Mouse (Mus musculus) layer of hippocampus, adult 18-20 months (tissue): ENCODE data around the gene Spata31d1b. TPM values are rescaled to one million over a fixed set of nuclear protein-coding genes. Genes with fewer than 3 reads are reported as not detected.
"Not testable (repeated sequence)": the region's sequence is repeated elsewhere in the genome, so short reads cannot be mapped to it uniquely, and the experiment has no call there.

Experiments used
- DNase-seq, 2 experiments: peaks; one replicate each; pipeline ENCODE4 v3.0.0; 2022; ENCODE audit warnings: low spot score in 2 of 2
- long read RNA-seq: library from polyadenylated mRNA; stranded (forward); transcript quantifications from one replicate; pipeline ENCODE4 v2.0.0, GENCODE M21; 2021
- total RNA-seq, 2 experiments: library from RNA; stranded (reverse); gene quantifications; 2 replicates each; pipeline ENCODE4 v1.2.3; 2021

Gene Spata31d1b
- not detected for total RNA-seq
- long read RNA-seq, partial matches to known transcripts = 0 of 1 reads
- long read RNA-seq, other reads (novel, unspliced or antisense) = 1 of 1 reads

DNA sequence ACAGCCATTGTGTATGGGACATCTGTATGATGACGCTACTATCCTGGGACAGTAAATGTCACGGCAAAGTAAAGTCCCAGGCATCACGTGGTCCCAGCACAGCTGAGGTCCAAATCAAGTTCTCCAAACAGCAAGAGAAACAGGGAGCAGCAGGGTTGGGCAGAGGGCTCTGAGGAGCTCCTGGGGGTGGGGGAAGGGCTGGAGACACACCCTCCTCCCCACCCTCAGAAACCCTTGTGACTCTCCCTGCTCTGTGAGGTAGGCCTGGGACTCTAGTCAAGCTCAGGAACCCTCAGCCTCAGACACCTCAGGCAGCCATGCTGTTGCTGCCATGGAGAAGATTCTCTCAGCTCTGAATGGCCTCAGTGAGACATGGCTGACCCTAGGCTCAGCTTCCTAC, at the start of gene Spata31d1b:
Gene Spata31d1b, plus strand, starts transcription at position 301 of the 400 bp plus-strand sequence.
- DNase-seq = not testable (repeated sequence)

DNA sequence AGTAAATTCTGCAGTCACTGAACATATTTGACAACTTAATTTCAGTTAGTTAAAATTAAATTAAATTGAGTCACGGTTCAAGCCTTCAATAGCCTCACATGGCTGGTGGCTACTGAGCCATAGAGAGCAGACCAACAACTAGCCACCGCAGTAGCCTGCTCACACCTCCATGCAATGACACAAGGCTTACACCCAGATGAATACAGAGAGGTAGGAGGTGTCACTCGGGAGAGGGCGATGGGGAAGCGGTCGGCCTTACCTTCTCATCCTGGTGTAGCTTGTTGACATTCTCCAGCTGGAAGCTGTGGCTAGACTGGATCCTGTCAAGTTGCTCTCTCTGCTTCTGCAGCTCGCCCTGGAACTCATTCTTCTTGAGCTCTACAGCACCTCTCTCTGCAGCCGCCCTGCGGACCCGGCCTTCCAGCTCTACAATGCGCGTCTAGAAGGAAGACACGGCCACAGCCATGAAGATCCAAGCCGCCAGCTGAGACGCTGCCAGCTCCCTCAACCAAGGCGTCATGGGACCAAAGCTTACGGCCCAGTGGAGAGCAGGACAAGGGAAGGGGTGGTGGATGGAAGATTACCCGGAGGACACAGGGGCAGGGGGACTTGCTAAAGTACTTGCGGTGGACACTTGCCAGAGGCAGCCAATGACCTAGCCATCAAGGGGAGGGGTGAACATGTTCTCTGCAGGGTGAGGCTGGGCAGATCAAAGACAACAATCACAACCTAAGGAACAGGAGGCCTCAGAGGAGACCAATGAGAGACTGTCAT, 48.0 kb upstream of the Spata31d1b start:
- no peak for DNase-seq

DNA sequence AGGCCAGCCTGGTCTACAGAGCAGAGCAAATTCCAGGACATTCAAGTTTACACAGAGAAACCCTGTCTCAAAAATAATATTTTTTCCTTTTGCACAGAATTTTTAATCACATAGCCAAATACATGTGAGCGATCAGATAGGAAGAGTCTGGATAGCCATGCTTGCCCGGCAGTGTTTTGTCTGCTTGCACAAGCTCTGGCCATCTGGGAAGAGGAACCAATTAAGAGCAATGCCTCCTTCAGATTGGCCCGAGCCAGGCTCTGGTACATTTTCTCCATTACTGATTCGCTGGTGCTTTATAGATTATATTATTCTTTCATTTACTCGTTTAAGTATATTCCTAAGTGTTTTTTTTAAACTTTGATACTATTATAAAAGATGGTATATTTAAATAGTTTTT, 44.3 kb upstream of the Spata31d1b start:
- DNase-seq = peak in 1 of 2 experiments; percentile 59

DNA sequence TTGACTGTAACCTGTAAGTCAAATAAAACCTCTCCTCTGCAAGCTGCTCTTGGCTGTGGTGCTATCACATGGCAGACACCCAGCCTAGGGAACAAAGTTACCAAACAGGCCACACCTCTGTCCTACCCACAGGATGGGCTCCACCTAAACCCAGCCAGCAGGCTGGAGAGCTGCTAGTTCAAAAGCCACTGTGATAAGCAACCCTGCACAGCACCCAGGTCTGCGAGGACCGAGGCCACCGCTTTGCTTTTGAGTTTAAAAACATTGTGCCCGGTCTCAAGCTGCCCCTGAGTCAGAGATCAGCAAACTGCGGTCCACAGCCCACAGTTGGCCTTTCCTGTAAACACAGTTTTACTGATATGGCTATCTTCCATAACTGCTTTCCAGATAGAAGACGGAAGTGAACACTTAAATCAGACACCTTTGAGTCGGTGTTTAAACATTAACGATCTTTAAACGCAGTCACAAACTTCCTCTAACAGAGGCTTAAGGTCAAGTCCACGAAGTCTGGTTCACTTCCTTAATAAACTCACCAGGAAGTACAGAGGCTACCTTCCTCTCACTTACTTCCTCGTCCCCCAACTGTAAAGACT, 43.5 kb upstream of the Spata31d1b start:
- DNase-seq = no peak

DNA sequence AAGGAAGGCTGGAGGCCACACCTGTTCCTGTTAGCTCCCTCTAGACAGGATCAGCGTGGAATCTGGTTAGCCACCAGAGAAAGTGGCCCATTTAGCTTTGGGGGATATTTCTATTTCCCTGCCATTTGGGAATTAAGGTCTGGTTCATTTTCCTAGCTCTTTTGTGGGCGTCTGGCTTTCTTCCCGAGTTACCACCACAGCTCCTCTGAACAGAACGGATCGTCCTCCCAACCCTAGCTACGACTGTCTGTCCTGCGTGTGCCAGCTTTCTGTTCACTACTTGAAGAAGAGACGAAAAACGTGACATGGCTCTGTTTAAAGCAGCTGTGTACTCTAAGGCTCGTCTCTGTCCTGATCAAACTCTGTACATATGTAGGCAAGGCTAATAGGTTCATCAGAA, 42.1 kb upstream of the Spata31d1b start:
- DNase-seq = peak; percentile 57 to 85

DNA sequence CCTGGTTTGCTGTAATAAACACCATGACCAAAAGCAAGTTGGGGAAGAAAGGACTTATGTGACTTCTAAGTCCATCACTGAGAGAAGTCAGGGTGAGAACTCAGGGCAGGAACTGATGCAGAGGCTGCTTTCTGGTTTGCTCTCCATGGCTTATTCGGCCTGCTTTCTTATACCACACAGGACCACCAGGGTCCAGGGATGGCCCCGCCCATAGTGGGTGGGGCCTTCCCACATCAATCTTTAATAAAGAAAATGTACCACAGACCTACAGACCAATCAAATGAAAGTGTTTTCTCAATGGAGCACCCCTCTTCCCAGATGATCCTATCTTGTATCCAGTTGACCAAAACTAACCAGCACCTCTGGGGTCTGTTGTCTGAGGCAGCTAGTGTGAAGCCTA, 40.6 kb upstream of the Spata31d1b start:
- DNase-seq = no peak

DNA sequence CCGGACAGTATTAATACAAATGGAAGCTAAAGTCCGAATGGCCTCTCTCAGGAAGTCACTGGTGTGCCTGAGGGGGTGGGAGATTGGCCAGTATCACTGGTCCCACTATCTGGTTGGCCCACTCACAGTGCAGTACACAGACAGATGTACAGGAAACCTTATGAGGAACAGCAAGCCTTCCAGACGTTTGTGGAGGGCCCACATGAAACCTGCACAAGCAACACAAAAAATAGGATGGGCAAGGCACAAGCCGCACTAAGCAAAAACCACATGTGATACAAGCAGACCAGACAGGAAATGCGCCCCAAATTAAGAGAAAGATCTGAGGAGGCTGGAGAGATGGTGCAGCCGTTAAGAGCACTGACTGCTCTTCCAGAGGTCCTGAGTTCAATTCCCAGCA, 39.8 kb upstream of the Spata31d1b start:
- no peak for DNase-seq

DNA sequence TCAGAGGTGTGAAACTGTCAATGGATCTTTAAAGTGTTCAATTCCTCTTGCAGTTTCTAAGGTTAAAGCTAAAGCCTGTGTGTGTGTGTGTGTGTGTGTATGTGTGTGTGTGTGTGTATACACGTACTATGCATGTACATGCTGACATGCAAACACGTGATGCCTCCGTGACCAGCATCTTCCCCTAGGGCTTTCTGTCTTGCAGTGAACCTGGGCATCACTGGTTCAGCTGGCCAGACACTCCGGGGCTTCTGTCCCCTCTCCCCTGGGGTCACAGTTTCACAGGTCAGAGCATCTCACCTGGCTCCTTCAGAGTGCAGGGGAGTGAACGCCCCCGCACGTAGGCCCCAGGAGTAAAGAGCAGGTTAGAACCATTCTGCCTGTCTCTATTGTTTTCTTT, 38.5 kb upstream of the Spata31d1b start:
- no peak for DNase-seq

DNA sequence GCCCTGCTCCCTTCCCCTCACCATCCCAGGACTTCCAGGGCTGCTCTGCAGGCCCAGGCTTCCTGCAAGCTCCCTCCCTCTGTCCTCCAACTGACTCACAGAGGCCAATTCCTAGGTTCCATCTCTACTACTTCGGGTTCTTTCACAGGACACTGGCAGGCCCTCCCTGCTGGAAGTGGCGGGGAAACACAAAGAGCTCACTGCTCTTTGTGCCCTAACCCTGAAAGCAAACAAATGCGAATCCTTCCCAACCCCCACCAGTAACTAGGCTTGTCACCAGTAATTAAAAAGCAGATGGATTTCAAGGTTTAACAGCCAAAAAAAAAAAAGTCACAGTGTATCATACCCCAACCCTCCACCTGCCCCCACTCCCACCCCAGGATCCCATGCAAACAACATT, 37.9 kb upstream of the Spata31d1b start:
- DNase-seq = no peak

DNA sequence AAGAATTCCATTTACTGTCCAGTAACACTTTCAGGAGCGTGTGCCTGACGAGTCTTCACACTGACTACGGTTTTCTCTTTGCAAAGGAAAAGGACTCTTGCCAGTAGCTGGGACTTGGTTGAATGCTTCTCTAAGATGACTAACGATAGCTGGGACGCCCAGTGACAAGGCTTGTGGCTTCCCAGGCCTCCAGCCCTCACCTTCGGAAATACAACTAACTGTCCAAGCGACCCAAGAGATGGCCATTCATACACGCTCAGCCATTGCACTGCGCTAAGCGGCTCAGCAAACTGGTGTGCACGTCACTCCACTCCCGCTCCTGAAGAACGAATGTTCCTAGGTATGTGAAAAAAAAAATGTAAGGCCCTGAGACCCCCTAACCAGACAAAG, 37.3 kb upstream of the Spata31d1b start:
- peak in 1 of 2 experiments; percentile 34 for DNase-seq

DNA sequence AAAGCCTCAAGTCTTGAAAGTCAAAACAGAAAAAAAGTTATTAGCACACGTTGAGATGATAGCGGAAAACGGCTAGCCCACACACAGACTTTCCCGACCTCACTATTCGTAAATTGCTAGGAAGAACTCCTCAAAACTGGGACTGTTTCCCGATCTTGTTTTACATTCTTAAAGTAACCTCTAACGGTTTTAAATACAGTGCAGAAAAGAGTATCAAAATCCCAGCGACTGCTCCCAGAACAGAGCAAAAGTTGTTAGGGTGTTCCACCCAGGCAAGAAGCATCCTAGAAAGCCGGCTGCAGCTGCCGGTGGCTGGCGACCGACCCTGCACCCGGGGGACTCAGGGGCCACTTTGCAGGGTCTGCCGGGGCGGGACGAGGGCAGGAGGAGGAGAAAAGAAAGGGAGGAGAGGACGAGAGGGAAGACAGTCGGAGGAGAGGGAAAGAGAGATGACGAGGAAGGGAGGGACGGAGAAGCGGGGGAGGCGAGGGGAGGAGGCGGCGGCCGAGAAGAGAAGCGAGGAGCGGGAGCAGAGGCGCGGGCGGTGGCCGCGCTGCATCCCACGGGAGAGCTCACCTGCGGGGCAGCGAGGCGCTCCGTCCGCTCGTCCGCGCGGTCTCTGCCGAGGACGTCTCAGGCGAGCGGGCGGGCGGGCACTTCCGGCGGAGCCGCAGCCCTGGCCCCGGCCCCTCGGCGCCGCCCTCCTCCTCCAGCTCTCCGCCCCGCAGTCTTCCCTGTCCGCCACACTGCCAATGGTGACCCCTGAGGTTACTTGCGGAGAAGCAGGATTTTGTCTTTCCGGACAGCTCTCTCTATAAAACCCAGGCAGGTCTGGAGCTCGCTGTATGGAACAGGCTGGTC, 36.7 kb upstream of the Spata31d1b start, which contains the start of gene Golm1:
Gene Golm1, minus strand, starts transcription at position 661 of the 861 bp plus-strand sequence.
- DNase-seq = peak in 1 of 2 experiments; percentile 53

DNA sequence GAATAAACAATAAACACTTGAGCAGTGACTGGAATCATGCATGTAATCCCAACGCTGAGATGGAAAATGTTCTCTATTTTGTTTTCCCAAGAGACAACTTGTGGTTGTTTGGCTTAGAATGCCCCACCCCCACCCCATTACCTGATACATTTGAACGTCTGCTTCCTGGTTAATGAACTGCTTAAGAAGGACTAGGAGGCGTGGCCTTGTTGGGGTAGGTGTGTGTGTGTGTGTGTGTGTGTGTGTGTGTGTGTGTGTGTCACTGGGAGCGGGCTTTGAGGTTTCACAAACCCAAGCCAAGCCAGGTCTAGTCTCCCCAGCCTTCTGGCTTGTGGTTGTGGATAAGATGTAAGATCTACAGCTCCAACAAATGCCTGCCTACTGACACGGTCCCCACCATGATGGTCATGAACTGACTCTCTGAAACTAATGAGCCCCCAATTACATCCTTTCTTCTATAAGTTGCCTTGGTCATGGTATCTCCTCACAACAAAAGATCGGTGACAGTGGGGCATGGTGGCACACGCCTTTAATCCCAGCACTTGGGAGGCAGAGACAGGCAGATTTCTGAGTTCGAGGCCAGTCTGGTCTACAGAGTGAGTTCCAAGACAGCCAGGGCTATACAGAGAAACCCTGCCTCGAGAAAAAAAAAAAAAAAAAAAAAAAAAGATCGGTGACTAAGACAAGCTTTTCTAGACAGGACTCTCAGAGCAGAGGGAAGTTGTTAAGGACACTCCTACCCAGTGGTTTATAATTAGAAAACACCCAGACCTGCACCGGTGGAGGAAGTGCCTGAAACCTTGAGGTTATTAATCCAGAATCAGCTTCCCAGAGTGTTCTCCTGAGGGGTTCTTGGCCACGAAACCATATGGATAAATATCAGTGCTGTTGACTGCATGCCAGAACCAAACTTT, 35.5 kb upstream of the Spata31d1b start:
- no peak for DNase-seq

DNA sequence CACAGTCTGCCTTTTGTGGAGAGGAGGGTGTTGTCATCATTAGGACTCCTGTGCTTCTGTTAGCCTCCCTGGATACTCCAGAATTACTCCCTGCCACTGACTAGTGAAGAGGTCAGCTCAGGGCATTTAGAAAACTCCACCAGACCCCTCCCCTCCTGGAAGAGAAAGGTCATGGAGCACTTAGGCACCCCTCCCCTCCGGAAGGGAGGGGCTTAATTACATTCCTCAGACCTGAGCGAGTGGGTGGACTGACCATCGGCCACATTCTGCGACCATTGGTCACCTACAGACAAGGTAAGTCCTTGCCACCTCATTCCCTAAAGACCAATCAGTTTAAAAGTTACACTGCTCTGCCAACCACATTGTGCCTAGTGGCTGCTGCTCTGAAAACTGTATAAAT, 32.8 kb upstream of the Spata31d1b start:
- no peak for DNase-seq

DNA sequence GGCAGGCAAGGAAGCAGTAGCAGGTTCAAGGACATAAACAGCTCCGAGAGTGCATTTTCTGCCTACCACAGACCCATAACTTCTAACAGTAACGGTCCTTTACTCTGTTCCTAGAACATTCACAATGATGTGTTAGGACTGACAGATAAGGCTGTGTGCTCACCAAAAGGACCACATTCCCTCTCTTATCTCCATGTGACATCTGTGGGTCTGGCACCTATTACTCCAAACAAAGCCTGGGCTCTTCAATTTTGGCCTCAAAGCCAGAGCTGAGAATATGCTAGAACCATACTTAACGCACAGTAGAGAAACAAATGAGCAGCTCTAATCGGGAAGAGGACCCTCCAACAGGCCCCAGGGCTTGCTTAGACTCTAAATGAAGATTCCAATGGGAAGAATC, 32.2 kb upstream of the Spata31d1b start:
- no peak for DNase-seq

DNA sequence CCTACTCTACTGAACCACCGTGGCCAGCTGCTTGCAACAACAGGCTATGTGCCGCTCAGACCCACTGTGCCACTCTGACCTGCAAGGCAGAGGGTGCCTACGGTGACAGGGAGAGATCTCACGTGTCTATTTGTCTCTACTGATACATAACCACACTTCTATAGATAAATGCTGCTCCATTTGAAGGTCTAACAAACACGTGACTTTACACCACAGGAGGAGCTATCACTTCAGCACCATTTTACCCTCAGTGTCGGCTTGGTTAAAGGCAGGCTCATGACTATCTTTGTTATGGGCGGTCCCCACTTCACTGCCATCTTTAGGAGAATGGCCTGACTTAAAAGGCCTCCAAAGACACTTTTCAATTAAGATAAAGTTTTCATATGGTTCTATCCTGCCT, 29.5 kb upstream of the Spata31d1b start:
- no peak for DNase-seq

DNA sequence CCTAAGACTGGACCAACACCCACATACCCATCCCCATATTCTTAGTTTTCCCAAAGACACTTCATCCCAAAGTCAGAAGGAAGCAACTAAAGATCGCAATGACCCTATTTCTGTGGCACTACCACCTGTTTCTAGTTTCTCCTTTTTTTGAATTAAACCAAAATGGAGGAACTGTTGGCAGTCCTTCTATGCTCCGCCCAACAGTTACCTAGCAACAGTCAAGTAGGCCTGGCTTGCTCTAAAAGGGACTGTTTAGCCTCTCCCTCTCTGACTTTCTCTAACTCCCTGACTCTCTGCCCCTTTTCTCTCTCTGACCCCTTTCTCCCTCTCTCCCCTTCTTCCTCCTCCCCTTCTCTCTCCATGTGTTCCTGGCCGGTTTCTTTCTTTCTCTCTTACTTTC, 26.8 kb upstream of the Spata31d1b start:
- no peak for DNase-seq

DNA sequence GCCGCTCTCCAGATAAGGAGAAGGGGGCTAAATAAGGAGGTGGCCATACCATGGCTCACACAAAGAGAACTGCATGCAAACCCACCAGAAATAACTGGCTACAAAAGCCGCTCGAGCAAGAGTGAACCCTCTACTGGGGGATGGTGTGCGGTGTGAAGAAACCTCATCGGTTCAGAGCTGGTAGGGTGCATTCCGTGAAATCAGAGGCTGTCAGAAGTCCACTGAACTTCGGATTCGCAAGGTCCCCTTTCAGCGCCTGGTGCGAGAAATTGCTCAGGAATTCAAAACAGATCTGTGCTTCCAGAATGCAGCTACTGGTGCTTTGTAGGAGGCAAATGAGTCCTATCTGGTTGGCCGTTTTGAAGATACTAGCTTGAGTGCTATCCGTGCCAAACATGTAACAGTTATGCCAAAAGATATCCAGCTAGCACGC, 23.7 kb upstream of the Spata31d1b start:
- DNase-seq = no peak

DNA sequence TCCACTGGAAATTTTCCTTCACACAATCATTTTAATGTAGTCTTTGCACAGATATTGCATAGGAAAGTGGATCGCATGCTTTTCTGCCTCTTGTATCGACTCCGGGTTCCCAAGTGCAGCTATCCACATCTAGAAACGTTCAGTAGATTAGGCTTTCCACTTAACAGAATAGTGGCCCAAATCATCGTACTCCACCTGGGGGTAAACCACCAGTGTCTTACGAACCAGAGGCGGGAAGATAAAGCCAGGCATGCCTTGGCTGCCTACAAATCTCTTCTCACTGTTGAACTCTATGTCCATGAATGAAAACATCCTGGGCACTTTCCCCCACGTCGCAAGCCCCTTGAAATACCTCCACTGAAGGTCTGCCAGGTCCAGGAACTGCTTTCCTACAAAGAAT, 22.8 kb upstream of the Spata31d1b start:
- DNase-seq = no peak

DNA sequence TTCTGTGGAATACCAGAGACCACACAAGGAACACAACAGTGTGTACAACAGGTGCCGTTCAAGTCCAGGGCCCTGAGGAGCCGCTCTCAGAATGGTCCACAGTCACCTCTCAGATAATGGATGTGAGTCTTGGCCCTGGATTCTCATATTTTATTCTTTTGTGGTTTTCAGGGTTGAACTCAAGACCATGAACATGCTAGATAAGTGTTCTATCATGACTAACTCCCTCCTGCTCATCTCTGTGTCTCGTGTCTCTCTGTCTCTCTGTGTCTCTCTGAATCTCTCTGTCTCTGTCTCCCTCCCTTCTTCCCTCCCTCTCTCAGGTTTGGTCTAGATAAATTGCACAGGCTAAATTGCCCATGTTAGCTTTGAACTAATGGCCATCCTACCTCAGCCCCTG, 22.2 kb upstream of the Spata31d1b start:
- DNase-seq = no peak

DNA sequence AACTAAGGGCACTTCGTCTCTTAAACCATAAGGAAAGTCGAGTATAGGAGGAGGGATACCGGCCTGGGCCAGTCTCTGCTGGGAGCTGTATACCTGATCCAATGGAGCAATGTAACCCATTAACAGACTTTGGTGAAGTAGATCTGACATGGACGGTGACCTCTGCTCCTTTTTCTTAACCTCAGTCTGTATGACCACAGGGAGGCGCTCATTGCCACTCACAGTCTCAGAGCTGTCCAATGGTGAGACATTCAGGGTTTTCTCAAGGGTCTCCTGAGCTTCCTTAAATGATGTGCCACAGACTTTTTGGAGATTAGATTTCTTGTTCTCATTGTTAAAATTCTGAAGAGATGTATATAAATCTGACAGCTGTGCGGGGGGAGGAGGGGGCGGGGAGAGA, 21.5 kb upstream of the Spata31d1b start:
- no peak for DNase-seq

DNA sequence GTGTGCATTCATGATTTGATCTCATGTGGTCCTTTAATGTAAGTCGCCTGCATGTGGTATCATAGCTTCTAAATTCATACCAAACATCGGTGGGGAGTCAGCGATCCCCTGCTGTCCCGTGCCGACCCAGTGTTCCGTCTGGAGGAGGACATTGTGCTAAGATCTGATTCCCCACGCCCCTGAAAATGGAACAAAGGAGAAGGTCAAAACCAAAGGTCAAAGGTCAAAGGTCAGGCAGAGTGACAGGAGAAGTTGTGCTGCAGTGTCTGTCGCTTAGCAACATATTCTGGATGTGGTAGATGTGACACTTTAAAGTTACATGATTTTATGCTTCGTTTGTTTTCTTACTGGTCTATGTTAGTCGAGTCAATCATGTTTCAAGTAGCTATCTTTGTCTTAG, 20.6 kb upstream of the Spata31d1b start:
- no peak for DNase-seq
